In genomic region chr7:62377313-62377712, GRCm38 (mm10) we compare ENCODE assay signal across 9 mouse cellular contexts. TPM values are rescaled to one million over a fixed set of nuclear protein-coding genes. Genes with fewer than 3 reads are reported as not detected.
DNase-seq lines count a peak whose midpoint lies in the region; ATAC-seq lines count a peak whose summit lies in the region.
"Had no signal": no experiment of that assay in that cellular context is flagged by ENCODE, and none has a peak within 500 bp of the region (broad histone marks: within the 10 kb centered on the region; RNA-seq: fewer than 3 reads in every experiment).

No protein-coding gene starts in this region.

- H3K36me3 ChIP-seq in heart, embryonic 14.5 days (ENCODE audit: control insufficient read depth, insufficient read depth, low read length) = no peaks in the 10 kb centered on the region
- peaks cover 21% of the 10 kb centered on the region for H3K36me3 ChIP-seq in hindbrain, embryonic 10.5 days
- no peaks in the 10 kb centered on the region for H3K36me3 ChIP-seq in midbrain, embryonic 11.5 days (ENCODE audit: control insufficient read depth, insufficient read depth, low read length)

- no peaks in the 10 kb centered on the region for H3K27me3 ChIP-seq in heart, embryonic 14.5 days (ENCODE audit: control insufficient read depth, insufficient read depth, low read length)
- H3K27me3 ChIP-seq in hindbrain, embryonic 10.5 days (ENCODE audit: insufficient read depth, poor library complexity, severe bottlenecking) = no peaks in the 10 kb centered on the region
- H3K27me3 ChIP-seq in midbrain, embryonic 11.5 days (ENCODE audit: control insufficient read depth, insufficient read depth, low read length) = no peaks in the 10 kb centered on the region

- peak overlapping the region; percentile 70 for H3K4me2 ChIP-seq in heart, embryonic 14.5 days (ENCODE audit: low read length)
- H3K4me2 ChIP-seq in midbrain, embryonic 11.5 days = peak overlapping the region; percentile 61

- no peak for ATAC-seq in heart, embryonic 14.5 days (ENCODE audit: insufficient number of reproducible peaks, insufficient read depth, low FRiP score, low read depth)
- ATAC-seq in midbrain, embryonic 11.5 days (ENCODE audit: low FRiP score) = peak; percentile 54

- no peaks in the 10 kb centered on the region for H3K4me1 ChIP-seq in heart, embryonic 14.5 days (ENCODE audit: control insufficient read depth in 2 of 2, insufficient read depth in 2 of 2, low read length in 2 of 2)
- no peaks in the 10 kb centered on the region for H3K4me1 ChIP-seq in brown adipose tissue, adult 24 weeks (ENCODE audit: control insufficient read depth, insufficient read depth, insufficient read length, low read length)
- H3K4me1 ChIP-seq in hindbrain, embryonic 10.5 days (replicated peaks) = peaks cover 23% of the 10 kb centered on the region
- peaks cover 7% of the 10 kb centered on the region; the same call in 1 of the 2 replicates for H3K4me1 ChIP-seq in midbrain, embryonic 11.5 days (ENCODE audit: control insufficient read depth, insufficient read depth, low read length)

- H3K4me3 ChIP-seq in heart, embryonic 14.5 days (ENCODE audit: control insufficient read depth in 1 of 2, insufficient read depth in 1 of 2, low read depth in 1 of 2, low read length in 2 of 2) = peak overlapping the region; percentile 41 to 51
- peak overlapping the region; percentile 46 for H3K4me3 ChIP-seq in brown adipose tissue, adult 24 weeks (ENCODE audit: insufficient read depth, low read depth, low read length)
- H3K4me3 ChIP-seq in hindbrain, embryonic 10.5 days = peak overlapping the region; percentile 58
- H3K4me3 ChIP-seq in midbrain, embryonic 11.5 days (ENCODE audit: low read depth, low read length) = peak overlapping the region; percentile 46

- WGBS in heart, embryonic 14.5 days = 27% methylated on average over 14 of the region's 14 CpGs
- WGBS in hindbrain, embryonic 10.5 days = 28% methylated on average over 14 of the region's 14 CpGs
- WGBS in midbrain, embryonic 11.5 days = 32% methylated on average over 14 of the region's 14 CpGs

- peaks cover 13% of the 10 kb centered on the region for H3K9me3 ChIP-seq in heart, embryonic 14.5 days (ENCODE audit: control insufficient read depth, low read length)
- peaks cover 54% of the 10 kb centered on the region for H3K9me3 ChIP-seq in hindbrain, embryonic 10.5 days
- H3K9me3 ChIP-seq in midbrain, embryonic 11.5 days (ENCODE audit: control insufficient read depth, low read length) = peaks cover 10% of the 10 kb centered on the region

- H3K9ac ChIP-seq in heart, embryonic 14.5 days (ENCODE audit: low read length) = peak overlapping the region; percentile 51
- peak overlapping the region; percentile 62 for H3K9ac ChIP-seq in midbrain, embryonic 11.5 days (ENCODE audit: low read length)

- DNase-seq in heart, adult 11 months = no peak
- no peak for DNase-seq in hindbrain, embryonic 10.5 days (ENCODE audit: low spot score)
- DNase-seq in midbrain, embryonic 11.5 days (ENCODE audit: low spot score, missing footprints) = peak; percentile 92
- no peak for DNase-seq in cerebellum, postnatal 10 days
- no peak for DNase-seq in adipocyte (ENCODE audit: low spot score)
- no peak for DNase-seq in gastrocnemius, postnatal 10 days
- DNase-seq: cerebellum, adult 9-10 months had no signal

- H3K27ac ChIP-seq in heart, embryonic 14.5 days (replicated peaks in 1 of 2; ENCODE audit: control insufficient read depth in 1 of 2, insufficient read depth in 1 of 2, low read depth in 2 of 2, low read length in 2 of 2) = no peak overlapping the region
- no peak overlapping the region for H3K27ac ChIP-seq in brown adipose tissue, adult 24 weeks (replicated peaks; ENCODE audit: low read depth, low read length)
- H3K27ac ChIP-seq in hindbrain, embryonic 10.5 days = peak overlapping the region; percentile 76
- H3K27ac ChIP-seq in midbrain, embryonic 11.5 days (ENCODE audit: low read depth, low read length) = peak overlapping the region; percentile 30; the same call in 1 of the 2 replicates

RNA-seq across cellular contexts. Expression of gene Magel2, which starts 0.5 kb away (rescaled TPM):
- 0.20 and 0.66 TPM in 2 replicates for polyA plus RNA-seq in heart, embryonic 14.5 days (2014; fragmentation: Nextera tagmentation; extraction: Ambion mirVana)
- not detected in 2 replicates for polyA plus RNA-seq in brown adipose tissue, adult 24 weeks (2012; ENCODE audit: insufficient read depth, insufficient read length, missing spikeins)
- polyA plus RNA-seq in hindbrain, embryonic 10.5 days (2016; fragmentation: Nextera tagmentation; extraction: Ambion mirVana) = 5.5 and 11.8 TPM in 2 replicates
- polyA plus RNA-seq in midbrain, embryonic 11.5 days (2014; fragmentation: Nextera tagmentation; extraction: Ambion mirVana) = 8.6 and 9.6 TPM in 2 replicates
- 1 to 10 TPM; 1.4 to 1.8 TPM for total RNA-seq in gastrocnemius, postnatal 10 days (2021)

RNA-seq across cellular contexts. Expression of gene Ndn, which starts 30.9 kb away (rescaled TPM):
- polyA plus RNA-seq in heart, embryonic 14.5 days (2014; fragmentation: Nextera tagmentation; extraction: Ambion mirVana) = 53.8 and 62.3 TPM in 2 replicates
- polyA plus RNA-seq in brown adipose tissue, adult 24 weeks (2012; ENCODE audit: insufficient read depth, insufficient read length, missing spikeins) = 16.8 and 18.7 TPM in 2 replicates
- polyA plus RNA-seq in hindbrain, embryonic 10.5 days (2016; fragmentation: Nextera tagmentation; extraction: Ambion mirVana) = 100 and 194 TPM in 2 replicates
- 181 and 185 TPM in 2 replicates for polyA plus RNA-seq in midbrain, embryonic 11.5 days (2014; fragmentation: Nextera tagmentation; extraction: Ambion mirVana)
- 10 to 100 TPM; 45.3 to 54.6 TPM for total RNA-seq in gastrocnemius, postnatal 10 days (2021)

RNA-seq across cellular contexts. Expression of gene Mkrn3, which starts 42.6 kb away (rescaled TPM):
- 1.7 and 2.6 TPM in 2 replicates for polyA plus RNA-seq in heart, embryonic 14.5 days (2014; fragmentation: Nextera tagmentation; extraction: Ambion mirVana)
- not detected in 2 replicates for polyA plus RNA-seq in brown adipose tissue, adult 24 weeks (2012; ENCODE audit: insufficient read depth, insufficient read length, missing spikeins)
- polyA plus RNA-seq in hindbrain, embryonic 10.5 days (2016; fragmentation: Nextera tagmentation; extraction: Ambion mirVana) = 15.4 and 15.5 TPM in 2 replicates
- polyA plus RNA-seq in midbrain, embryonic 11.5 days (2014; fragmentation: Nextera tagmentation; extraction: Ambion mirVana) = 21.9 and 22.4 TPM in 2 replicates
- 1 to 10 TPM in 1 of 2 experiments, under 1 TPM in 1; 0.80 to 1.0 TPM for total RNA-seq in gastrocnemius, postnatal 10 days (2021)

Comparison
In these comparisons a context has a peak if more than half of its experiments do, and no peak if none do; other contexts are left out.
1. H3K27ac ChIP-seq: peak in hindbrain, embryonic 10.5 days (single experiment) and midbrain, embryonic 11.5 days (single experiment); none in heart, embryonic 14.5 days (0 of 2) and brown adipose tissue, adult 24 weeks (single experiment).
2. Peak in every context shown above with its lines, with median percentiles within 50 percentile points of each other: H3K4me3 ChIP-seq.